Mouse (Mus musculus) ES-CJ7 (cell line): ENCODE measurements at regions not wholly inside any gene's neighbourhood (a gene's known extent, or its start where the extent isn't known, plus 50 kb on each side); places are given as distances from the start of the nearest gene placed in this dataset.
A peak's percentile ranks its signal among the peaks of the same experiment; 100 is the strongest.

Experiments used
- DNase-seq: peaks from one replicate; pipeline ENCODE4 v3.0.0; 2011; ENCODE audit warnings: low read depth, low spot score

DNA sequence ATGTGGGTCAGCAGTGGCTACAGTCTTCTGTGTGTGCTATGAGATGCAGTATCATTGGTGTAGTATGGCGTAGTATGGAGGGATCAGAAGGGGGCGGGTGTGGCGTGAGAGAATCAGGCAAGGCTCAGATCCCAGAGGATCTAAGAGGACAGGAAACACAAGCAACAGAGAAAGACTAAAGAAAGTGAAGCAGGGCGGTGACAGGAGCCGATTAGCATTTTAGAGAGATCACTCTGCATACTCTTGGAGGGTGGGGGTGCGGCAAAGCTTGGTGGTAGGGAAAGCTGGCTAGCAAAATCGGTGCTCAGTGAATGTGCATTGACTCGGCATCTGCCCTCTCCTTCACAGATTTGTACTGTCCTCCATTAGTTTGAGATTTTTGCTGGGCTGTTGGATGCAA is 93.1 kb upstream of the Mphosph6 start:
- peak; percentile 89 for DNase-seq

DNA sequence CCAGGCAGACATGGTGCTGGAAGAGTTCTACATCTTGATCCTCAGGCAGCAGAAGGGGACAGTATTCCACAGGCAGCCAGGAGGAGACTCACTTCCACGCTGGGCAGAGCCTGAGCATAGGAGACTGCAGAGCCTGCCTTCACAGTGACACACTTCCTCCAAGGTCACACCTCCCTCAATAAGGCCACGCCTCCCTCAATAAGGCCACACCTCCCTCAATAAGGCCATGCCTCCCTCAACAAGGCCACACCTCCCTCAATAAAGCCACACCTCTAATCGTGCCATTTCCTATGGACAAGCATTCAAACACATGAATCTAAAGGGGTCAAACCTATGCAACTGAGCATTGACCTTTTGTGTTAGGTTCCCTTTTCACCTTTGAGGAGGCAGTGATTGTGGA is 88.5 kb upstream of the Mphosph6 start:
- peak; percentile 46 for DNase-seq

DNA sequence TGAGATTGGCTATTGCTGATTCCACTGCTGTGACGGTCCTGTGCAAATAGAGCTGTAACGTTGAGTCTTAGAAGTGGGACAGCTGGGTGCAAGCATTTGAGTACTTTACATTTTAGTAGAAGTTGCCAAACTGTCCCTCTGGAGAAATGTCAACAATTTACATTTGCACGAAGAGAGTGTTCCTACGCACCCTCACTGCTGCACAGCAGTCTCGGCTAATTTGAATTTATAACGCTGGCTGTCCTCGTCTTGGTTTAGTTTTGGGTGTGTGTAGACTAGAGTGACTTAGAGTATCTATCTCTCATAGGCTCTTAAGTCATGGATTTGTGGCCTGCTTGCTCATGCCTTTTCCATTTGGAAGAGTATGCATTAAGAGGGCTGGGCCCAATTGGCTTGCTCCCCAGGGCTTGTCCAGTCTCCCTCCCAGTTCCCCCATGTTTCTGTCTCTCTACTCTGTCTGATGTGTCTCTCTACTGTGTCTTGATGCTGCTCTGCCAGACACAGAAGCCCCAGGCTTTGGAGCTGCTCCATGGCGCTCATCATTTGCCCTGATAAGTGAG is 79.8 kb upstream of the Mphosph6 start:
- DNase-seq: no peak

DNA sequence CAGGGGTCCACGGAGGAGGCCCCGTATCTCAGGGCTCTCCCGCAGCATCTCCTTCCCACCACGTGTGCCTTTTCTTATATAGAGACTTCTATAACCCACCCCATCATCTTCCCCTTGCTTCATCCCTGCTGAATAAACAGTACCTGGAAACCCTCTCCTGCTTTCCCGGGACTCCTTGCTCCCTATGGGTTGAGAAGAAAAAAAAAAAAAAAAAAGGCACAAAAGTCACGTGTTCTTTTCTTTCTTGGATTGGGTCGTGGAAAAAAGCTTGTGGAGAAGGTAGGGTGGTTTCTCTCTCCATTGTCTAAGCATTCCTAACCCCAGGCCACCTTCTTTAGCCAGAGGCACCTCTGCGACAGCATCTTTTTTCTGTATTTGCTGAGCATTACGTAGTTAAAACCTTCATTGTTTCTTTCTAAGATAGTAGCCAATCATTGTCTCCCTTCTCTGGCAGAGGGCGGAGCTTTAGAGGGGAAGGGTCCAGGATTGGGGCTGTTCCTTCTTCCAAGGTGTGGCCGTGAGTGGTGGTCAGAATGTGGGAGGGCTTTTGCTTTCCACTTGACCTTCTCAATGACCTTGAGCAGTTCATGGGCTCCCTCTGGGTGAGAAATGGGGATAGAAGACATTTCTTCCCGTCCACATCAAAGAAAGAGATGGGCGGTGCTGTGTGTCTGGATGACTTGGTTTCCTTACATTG is 78.7 kb upstream of the Mphosph6 start:
- peak; percentile 78 for DNase-seq

DNA sequence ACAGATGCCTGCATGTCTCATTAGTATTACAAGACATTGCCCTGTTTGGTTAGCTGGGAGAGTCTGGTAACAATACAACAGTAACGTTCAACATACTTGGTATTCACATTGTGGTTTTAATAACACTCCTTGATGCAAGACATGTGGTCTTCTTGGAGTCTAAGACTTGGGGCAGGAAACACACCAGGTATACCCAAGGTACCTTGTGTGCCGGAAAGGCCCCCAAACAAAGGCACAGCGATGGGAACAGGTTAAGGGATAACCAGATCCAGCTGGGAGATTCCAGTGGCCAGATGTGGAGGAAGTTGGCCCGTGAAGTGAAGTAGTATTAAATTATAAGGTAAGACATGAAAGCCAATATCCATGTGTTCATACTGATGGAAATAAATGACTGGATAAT is 71.9 kb upstream of the Mphosph6 start:
- no peak for DNase-seq

DNA sequence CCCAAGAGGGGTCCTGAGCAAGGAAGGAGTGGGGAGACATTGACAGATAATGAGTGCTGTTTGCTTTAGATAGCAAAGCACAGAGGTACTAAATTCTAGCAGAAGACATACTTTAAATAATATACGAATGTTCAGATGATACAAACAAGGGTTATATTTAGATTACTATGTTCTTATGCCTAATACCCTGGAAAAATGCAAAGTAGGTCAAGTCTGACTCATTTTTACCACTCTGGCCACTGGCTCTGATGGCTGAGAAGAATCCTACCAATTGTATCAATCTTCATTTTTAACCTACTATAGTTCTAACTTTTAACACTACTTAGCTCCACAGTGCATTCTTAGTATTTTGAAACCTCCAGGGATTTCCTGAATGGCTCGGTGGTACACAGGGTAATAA is 65.4 kb upstream of the Mphosph6 start:
- DNase-seq: no peak

DNA sequence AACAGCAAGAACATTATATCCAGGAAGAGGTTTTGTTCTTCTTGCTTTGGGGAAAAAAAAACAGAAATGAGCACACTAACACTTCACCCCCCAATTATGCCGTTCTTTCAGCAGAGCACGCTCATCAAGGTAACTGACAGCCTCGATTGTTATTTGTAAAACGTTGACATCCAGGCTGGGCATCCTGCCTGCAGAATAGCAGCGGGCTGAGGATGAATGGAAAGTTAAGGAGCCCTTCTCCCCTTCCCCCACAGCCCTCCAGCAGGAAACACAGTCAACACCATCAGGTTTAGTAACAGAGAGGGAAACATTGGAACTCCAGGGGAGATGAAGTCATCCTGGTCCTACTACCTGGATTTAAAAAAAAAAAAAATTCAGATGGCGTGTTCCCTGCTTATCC is 63.3 kb upstream of the Mphosph6 start:
- no peak for DNase-seq

DNA sequence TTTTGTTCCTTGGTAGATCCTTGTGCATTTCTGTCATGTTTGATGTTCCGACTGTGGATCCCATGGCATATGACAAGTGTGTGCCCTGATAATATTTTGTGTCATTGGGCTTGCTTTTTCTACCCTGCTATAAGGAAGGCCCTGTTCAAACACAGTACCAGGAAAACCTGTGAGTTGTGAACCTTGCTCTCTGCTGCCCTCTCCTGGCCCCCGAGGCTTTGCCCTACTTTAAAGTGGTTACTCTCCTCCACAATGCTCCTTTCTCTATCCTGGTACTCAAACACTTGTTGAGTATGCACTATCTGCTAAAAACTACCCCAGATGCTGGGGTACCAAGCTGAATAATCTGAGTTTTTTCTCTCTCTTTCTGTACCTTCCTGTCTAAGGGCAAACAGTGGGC is 62.1 kb upstream of the Mphosph6 start:
- DNase-seq: peak; percentile 59

DNA sequence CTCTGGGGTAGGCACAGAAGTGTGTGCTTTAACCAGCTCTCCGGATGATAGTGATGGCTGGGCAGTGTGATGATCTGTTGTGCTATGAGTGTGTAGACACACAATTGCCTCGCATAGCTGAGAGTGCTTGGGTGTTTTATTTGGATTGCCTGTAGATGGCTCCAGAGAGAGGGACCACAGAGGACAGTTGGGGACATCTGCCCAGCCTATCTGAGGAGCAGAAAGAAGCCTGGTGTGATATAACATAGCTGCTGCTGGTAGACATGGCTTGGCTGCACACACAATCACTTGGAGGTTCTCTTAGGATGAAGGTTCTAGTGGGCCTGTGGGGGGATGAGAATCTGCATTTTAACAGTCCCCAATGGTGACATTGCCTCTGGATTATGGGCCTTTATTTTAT is 60.6 kb upstream of the Mphosph6 start:
- no peak for DNase-seq

DNA sequence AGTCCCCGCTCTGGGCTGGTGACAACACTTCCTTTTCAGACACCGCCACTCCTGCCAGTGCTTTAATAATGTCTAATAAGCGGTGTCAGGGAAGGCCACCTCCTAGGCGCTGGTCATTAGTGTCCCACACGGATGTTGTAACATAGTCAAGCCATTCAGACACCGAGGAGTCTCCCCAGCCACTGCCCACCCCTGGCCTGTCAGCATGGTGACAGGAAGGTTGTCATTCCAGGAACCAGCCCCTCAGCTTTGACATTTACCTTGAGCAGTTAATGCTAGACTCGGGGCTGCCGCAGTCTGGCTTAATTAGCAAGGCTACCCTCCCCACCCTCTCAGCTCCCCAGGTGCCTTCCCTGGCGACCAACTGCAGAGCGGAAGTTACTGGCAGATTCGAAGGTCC is 58.0 kb upstream of the Mphosph6 start:
- DNase-seq: no peak

DNA sequence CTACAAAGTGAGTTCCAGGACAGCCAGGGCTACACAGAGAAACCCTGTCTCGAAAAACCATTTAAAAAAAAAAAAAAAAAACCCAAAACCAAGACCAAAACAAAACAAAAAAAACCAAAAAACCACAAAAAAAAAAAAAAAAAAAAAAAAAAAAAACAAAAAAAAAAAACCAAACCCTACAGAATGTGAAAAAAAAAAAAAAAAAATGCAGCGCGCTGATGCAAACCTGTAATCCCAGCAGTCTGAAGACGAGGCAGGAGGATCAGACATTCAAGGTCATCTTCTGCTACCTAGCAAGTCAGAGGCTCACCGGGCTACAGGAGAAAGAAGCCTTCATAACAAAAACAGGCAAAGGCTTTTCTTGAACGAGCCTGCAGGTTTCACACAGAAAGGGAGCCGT is 57.4 kb upstream of the Mphosph6 start:
- DNase-seq: no peak

DNA sequence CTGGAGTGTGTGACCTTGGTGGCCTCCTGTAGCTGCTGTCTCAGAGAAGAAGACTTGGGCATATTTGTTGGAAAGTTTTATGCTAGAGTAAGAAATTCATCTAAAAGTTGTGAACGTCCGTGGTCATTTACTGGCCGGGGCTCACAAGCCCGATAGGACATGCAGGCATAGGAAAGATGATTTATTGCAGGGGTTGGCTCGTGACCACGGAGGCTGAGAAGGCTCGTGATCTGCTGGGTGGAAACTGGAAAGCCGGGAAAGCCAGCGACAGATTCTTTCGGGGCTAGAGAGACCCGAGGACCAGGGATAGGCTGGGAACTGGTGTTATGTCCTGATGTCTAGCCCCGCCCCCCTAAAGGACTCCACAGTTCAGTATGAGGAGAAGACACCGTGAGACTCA is 54.4 kb upstream of the Mphosph6 start:
- DNase-seq: no peak

DNA sequence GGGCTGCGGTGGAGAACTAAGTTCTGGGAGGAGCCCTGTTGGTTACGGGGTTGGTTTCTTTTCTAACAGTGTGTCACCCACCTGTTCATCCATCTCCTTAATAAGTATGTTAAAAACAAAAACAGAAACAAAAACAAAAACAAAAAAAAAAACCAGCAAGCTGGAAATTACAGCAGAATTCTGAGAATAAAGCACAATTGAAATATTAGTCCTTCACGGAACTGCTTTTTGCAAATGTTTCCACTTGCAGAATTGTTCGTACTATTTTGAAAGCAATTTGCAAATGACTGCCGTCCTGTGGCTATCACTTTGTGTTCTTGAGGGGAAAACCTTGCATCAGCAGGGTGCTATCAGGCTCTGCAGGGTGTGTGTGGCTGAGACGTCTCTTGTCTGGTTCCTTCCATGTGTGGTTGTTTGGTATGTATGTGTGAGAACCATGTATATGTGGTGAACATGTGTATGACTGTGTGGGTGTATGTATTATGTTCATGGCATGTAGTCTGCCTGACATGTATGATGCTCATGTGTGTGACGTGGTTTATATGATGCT is 53.3 kb upstream of the Mphosph6 start:
- no peak for DNase-seq

DNA sequence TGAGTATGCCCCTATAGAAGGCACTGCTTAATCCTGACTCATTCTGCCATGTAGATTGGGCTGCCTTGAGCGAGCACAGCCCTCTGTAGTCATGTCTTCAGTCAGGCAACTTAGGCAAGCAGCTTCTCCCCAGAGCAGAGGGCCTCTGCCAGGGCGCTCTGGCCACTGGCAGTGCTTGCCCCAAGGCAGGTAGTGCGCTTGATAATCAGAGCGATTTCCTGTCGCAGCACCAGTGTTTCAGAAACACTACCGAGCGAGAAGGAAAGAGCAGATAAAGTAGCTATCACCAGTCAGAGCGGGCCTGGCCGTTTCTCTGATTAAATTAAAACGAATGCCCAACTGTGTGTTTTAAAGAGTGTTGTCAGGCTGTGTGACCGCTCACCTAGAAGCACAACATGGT is 52.6 kb upstream of the Mphosph6 start:
- DNase-seq: no peak

DNA sequence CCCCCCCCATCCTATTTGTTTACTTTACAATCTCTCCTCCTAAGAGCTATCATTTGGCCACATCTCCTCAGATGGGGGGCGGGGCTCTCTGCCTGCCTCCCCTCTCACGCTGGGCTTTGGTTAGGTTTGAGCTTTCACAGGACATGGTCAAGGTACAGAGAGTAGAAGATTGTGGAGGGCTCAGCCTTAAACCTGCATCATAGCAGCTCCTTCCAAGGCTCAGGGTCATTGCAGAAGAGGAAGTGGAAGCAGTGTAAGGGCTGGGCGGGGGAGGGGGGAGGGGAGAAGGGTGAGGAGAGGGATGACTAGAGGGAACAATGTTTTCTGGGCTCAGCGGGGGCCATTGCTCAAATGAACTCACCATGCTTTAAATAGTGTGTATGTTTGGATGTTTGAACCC is 51.7 kb upstream of the Mphosph6 start:
- peak; percentile 30 for DNase-seq

DNA sequence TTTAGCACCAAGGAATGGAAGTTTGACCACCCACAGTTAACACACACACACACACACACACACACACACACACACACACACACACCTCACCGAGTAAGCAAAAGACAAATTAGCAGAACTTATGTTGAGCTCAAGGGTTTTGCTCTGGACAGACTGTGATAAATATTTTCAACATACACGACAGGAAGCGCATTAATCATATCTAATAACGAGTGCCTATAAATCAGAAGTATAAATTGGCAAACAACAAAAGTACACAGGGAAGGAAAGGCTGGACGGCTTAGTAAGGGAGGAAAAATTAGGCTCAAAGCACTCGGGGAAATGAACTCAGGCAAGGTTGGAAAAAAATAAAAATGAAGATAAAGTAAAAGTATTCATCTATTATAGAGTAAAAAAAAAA is 50.8 kb upstream of the Mphosph6 start:
- no peak for DNase-seq
